Mouse (Mus musculus): Measurements from ENCODE around the gene Cnr2.
A peak's percentile ranks its signal among the peaks of the same experiment; 100 is the strongest.

DNA sequence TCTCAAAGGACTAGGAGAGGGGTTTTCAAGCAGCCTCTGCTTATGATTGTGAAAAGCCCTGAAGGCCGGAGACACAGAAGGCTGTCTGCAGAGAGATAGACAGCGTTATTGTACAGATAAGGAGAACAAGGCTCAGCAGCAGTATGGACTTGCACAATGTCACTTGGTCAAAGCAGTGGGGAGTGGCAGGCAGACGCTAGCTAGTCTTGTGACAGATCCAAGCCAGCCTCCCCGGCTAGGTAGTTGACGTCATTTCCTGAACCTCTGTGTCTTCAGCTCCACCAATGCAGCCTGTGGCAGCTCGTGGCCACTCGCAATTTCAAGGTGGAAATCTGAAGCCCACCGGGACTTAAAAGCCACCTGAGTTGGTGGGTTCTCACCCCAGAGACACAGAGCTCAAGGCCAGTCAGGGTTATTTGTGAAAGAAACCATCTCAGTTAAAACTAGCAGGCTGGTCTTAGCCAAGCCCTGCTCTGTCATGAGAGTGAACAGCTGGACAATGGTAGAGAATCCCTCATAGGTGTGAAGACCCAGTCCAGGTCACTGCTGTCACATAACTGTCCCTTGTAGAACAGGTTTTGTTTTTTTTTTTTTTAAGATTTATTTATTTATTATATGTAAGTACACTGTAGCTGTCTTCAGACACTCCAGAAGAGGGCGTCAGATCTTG is 3.3 kb downstream of the Cnr2 start:
- TF ChIP-seq CTCF (IDR thresholded peaks at IDR 0.05; ENCODE audit: low read depth) (no peak), EP300 (IDR thresholded peaks at IDR 0.05; ENCODE audit: low read depth) (peak; percentile 53)

Data from liver, postnatal 0 days (tissue).